Mouse (Mus musculus) Patski (cell line): ENCODE results near the gene Golgb1. TPM values are rescaled to one million over a fixed set of nuclear protein-coding genes. Genes with fewer than 3 reads are reported as not detected.

ENCODE experiments used
- ATAC-seq: fragments of 100-300 bp; one replicate; pipeline ENCODE4 v1.8.0; 2021
- CTCF ChIA-PET: fragments of 350-600 bp; sonication (Branson Sonifier 250); formaldehyde crosslinking; loops from one replicate; lab custom pipeline; 2022; ENCODE audit warnings: inconsistent platforms; lab: Charles Lee
- POLR2A ChIA-PET: fragments of 350-600 bp; sonication (Branson Sonifier 250); formaldehyde crosslinking; loops from one replicate; lab custom pipeline; 2022; ENCODE audit warnings: antibody characterized with exemption, inconsistent platforms; lab: Charles Lee
- DNase-seq: peaks from one replicate; pipeline ENCODE4 v3.0.0-alpha.2; 2011; ENCODE audit warnings: low read depth, low spot score
- H3K27me3 ChIP-seq: fragments of 371-371 bp; one replicate; pipeline ENCODE4 v1.5.1; 2021
- CTCF ChIP-seq: fragments of 100-300 bp; IDR thresholded peaks from one replicate; pipeline ENCODE4 v1.5.1; 2021
- in situ Hi-C: fragments of 300-500 bp; cut with MboI; formaldehyde crosslinking; loops from 3 replicates; pipeline ENCODE4 v1.11.1; 2018; ENCODE audit warnings: low pct_unique_long_range_greater_than_20kb, mixed read lengths
- polyA plus RNA-seq: library from polyadenylated mRNA; unstranded; gene quantifications from one replicate; pipeline ENCODE4 v1.2.3, GENCODE M21; 2021

The Golgb1 gene
- polyA plus RNA-seq, 1 experiment from 2014 or later, result 47.0 TPM

GRCm38 (mm10) chr16:36979127-36979526 lies 104.2 kb downstream of the Golgb1 start:
- in situ Hi-C loops, result no loop called here
- TF ChIP-seq CTCF, result no peak
- CTCF ChIA-PET, result interaction anchor here (0.9 kb wide), 1 partner anchor 42 kb away, joined by 3 read pairs; no protein-coding TSS in a partner anchor
- DNase-seq (no peak), ATAC-seq (no peak)
- POLR2A ChIA-PET, result no interaction called here
- H3K27me3 ChIP-seq, result peaks cover 13% of the 10 kb centered on the region

Other genes with a start within 250 kb of the Golgb1 start
- not detected for gene Cd86, start 209.1 kb upstream of the Golgb1 start, polyA plus RNA-seq
- not detected for gene Ildr1, start 181.2 kb upstream of the Golgb1 start, polyA plus RNA-seq
- 0.30 TPM for gene Slc15a2, start 90.2 kb upstream of the Golgb1 start, polyA plus RNA-seq
- gene Iqcb1, start 46.8 kb upstream of the Golgb1 start, polyA plus RNA-seq, result 26.0 TPM
- gene Eaf2, start 137 bp upstream of the Golgb1 start, polyA plus RNA-seq, result 1.7 TPM
- gene Hcls1, start 59.8 kb downstream of the Golgb1 start, polyA plus RNA-seq, result not detected
- 0.01 TPM for gene Fbxo40, start 115.3 kb downstream of the Golgb1 start, polyA plus RNA-seq
- 3.8 TPM for gene Polq, start 136.6 kb downstream of the Golgb1 start, polyA plus RNA-seq